Mouse (Mus musculus) gastrocnemius, postnatal 14 days (tissue): Measurements from ENCODE around the gene Gpx3. TPM values are rescaled to one million over a fixed set of nuclear protein-coding genes. Genes with fewer than 3 reads are reported as not detected.
"Not testable (repeated sequence)": the region's sequence is repeated elsewhere in the genome, so short reads cannot be mapped to it uniquely, and the experiment has no call there.

Experiments
- DNase-seq: peaks from one replicate; pipeline ENCODE4 v3.0.0; 2021; ENCODE audit warnings: mixed read lengths
- intact Hi-C: fragments of 180-260 bp; cut with DNase I; formaldehyde crosslinking; loops from one replicate; pipeline ENCODE4 v1.15.1; 2025; ENCODE audit warnings: low total_unique reads
- long read RNA-seq, 2 experiments: library from polyadenylated mRNA; stranded (forward); transcript quantifications; one replicate each; pipeline ENCODE4 v2.0.0; 2021
- total RNA-seq, 2 experiments: library from RNA; stranded (reverse); gene quantifications; 2 replicates each; pipeline ENCODE4 v1.2.3; 2021

The Gpx3 gene
- total RNA-seq = 10 to 100 TPM; 19.0 to 22.6 TPM
- long read RNA-seq, experiment 1, transcript Gpx3-201 (5 exons, 1,594 nt) = major isoform, 39 of 45 reads
- long read RNA-seq, experiment 1, partial matches to known transcripts = 5 of 45 reads
- long read RNA-seq, experiment 1, other reads (novel, unspliced or antisense) = 1 of 45 reads
- long read RNA-seq, experiment 2, transcript Gpx3-201 (5 exons, 1,594 nt) = major isoform, 53 of 59 reads
- long read RNA-seq, experiment 2, partial matches to known transcripts = 6 of 59 reads
- long read RNA-seq, experiment 2, other reads (novel, unspliced or antisense) = 0 of 59 reads

DNA sequence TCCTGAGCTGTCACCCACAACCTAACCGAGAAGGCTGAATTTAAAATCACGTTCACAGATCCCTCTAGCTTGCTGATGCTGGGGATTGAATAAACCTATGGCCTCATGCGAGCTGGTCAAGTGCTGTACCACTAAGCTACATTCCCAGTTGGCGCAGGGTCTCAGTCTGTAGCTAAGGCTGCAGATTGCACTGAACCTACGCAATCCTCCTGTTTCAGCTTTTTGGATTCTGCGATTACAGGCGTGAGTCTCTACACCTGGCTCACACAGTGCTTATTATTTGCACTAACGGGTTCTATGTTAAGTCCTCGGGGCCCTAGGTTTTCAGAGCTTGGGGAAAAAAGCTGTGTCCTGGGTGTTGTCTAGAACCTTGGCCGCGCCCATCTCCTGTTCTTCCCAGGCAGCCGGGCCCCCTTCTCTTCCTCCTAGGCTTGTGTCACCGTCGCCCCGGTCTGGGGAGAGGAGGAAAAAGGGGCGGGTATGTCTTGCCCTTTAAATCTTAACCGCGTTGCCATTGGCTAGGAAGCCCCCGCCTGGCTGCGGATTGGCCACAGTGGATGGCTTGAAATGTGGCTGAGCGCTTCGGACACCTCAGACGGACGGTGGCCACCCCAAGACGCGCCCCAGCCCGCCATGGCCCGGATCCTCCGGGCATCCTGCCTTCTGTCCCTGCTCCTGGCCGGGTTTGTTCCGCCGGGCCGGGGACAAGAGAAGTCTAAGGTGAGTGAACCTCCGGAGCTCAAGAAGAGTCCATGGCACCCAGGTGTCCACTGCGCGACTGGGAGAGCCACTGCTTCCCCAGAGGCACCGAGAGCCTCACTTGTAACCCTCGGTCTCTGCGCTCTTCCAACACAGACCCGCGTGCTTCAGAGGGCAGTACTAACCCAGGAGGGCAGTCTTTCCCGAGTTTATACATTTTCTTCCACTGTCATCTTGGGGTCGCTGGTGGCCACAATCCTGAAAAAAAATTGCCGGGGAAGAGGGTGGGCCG, at the start of gene Gpx3:
Gene Gpx3, plus strand, starts transcription at position 121 of the 991 bp plus-strand sequence.
- DNase-seq = peak; percentile 78
- intact Hi-C loops = no loop called here

DNA sequence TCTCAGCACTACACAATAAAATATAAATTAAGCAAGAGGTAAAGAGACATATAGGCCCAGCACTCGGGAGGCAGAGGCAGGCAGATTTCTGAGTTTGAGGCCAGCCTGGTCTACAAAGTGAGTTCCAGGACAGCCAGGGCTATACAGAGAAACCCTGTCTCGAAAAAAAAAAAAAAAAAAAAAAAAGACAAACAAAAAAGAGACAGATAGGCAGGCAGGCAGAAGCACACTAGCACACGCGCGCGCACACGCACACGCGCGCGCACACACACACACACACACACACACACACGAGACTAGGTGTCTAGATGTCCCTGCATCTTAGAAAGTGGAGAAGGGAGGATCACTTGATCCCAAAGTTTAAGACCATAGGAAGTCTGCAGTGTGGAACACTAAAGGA, 43.4 kb upstream of the Gpx3 start:
- DNase-seq, intact Hi-C loops: not testable (repeated sequence)

GRCm38 (mm10) chr11:54859322-54860165, 42.7 kb upstream of the Gpx3 start:
- no peak for DNase-seq
- intact Hi-C loops = loop anchor here (5.0 kb wide), 1 partner anchor 157 kb away; no protein-coding TSS in a partner anchor

DNA sequence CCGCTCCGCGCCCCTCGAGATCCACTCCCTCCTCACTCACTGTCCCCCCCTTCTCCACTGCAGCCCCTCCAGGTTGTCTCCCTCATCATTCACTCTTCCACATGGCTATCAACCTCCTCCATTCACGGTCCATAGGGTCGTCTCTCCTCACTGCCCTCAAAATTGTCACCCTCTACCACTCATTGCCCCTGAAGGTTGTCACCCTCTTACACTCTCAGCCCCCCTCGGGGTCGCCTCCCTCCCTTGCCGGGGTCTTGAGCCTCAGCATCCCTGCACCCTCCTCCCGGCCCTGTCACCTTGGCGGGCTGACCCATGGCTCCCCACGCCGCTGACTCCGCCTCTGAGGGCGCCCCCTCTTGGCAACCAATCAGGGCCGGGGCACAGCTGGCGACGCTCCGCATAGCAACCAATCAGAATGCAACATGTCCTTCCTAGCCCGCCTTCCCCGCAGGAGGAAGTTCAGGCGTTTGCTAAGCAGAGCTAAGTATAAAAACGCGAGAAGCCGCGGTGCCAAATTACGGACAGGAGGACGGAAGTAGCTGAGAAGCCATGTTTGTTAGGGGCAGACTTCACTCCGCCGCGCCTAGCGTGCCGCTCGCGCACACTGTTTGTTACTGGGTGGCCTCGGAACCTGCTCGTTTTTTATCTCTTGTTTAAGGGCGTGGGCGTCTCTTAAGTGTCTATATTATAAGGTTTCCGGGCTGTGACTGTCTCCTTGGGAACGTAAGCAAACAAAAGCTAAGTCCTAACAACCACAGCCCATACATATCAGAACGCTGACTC, 41.8 kb upstream of the Gpx3 start, which contains the start of gene Lyrm7:
Gene Lyrm7, minus strand, starts transcription at position 661 of the 783 bp plus-strand sequence.
- intact Hi-C loops = loop anchor here (5.0 kb wide), 1 partner anchor 158 kb away; no protein-coding TSS in a partner anchor
- DNase-seq = peak; percentile 97

DNA sequence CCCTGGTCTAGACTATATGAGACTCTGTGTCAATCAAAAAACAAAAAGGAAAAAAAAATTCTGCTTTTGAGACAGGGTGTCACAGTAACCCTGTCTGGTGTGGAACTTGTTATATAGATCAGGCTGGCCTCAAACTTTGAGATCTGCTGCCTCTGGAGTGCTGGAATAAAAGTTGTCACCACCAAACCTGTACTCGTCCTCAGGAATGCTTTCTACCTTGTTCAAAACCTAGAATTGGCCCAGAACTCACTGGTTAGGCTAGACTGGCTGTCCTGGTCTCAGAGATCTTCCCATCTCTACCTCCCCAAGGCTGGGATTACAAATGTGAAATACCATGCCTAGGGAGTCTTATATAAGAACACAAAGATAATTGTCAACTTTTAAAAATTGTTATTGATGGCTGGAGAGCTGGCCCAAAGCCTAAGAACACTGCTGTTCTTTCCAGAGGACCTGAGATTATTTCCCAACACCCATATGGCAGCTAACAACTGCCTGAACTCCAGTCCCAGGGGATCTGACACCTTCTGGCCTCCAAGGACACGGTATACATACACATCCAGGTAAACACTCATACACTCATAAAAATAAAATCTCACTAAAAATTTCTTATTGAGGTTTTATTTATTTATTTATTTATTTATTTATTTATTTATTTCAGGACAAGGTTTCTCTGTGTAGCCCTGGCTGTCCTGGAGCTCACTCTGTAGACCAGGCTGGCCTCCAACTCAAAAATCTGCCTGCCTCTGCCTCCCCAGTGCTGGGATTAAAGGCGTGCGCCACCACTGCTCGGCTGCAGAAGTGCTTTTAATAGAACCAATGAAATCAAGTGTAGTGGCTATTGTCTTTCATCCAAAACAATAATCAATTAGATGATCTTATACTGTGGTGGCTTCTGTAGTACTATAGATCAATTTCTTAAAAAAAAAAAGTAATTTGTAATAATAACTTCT, 40.5 kb upstream of the Gpx3 start:
- intact Hi-C loops = loop anchor here (5.0 kb wide), 1 partner anchor 159 kb away; no protein-coding TSS in a partner anchor
- DNase-seq = no peak

DNA sequence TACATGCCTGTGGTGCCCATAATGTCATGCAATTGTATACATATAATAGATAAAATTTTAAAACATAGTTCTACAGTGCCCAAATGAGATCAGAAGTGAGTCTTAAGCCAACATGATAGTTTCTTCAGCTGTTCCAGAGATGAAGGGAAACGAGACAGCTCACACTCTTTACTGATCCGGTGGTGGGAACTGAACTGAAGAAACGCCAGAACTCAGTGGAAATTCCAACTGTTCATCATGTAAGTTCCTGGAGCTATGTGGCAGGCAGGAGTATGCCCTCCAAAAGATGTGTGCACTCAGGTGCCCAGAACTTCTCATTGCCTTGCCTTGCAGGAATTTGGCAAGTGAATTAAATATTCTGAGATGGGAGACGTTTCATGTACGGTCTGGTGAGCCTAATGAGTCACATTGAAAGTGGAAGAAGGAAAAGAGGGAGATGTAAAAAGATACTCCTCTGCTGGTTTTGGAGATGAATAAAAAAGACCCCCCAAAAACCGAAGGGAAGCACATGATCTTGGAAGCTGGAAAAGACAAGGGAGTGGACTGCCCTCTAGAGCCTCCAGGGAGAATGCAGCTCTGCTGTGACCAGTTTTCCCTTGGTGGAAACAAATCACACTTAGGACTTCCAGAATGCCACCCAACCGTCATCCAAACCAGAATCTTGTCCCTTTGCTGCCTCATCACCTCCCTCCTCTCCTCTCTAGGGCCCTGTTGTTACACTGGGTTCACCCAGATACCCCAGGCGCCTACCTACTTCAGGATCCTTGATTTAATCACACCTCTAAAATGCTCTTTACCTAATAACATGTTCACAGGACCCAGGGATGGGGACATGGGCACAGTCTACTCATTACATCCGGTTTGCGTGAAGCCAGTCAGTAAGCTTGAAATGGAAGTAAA, 39.4 kb upstream of the Gpx3 start:
- intact Hi-C loops = loop anchor here (5.0 kb wide), 1 partner anchor 161 kb away; no protein-coding TSS in a partner anchor
- DNase-seq = peak; percentile 35

DNA sequence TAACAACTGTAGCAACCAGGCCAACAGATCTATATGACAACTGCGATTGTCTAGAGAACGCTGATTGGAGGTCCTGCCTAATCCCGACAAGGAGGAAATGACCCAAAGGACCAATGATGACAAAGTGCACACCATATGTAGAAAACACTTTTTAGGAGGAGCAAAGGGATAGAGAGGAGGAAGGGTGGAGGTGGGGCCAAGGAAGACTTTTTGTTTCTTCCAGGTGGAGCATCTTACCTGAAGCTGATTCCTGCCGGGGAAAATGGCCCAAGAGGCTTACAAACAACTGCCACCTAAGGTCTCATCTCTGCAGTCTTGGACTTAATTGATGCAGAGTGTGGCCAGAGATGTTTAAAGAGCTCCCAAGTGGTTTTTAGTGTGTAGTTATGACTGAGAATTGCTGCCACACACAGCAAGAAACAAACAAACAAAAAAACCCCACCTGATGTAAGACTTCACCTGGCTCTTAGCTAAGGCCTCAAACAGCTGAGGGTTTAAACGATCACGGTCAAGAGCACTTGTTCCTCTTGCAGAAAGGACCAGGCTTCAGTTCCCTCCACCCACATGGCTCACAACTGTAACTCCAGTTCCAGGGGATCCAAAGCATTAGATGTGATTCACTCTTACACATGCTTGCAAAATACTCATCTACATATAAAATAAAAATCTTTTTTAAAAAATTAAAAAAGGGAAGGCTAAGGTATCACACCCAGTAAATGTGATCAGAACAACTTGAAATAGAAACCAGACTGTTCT, 36.7 kb upstream of the Gpx3 start:
- DNase-seq = no peak
- intact Hi-C loops = no loop called here

DNA sequence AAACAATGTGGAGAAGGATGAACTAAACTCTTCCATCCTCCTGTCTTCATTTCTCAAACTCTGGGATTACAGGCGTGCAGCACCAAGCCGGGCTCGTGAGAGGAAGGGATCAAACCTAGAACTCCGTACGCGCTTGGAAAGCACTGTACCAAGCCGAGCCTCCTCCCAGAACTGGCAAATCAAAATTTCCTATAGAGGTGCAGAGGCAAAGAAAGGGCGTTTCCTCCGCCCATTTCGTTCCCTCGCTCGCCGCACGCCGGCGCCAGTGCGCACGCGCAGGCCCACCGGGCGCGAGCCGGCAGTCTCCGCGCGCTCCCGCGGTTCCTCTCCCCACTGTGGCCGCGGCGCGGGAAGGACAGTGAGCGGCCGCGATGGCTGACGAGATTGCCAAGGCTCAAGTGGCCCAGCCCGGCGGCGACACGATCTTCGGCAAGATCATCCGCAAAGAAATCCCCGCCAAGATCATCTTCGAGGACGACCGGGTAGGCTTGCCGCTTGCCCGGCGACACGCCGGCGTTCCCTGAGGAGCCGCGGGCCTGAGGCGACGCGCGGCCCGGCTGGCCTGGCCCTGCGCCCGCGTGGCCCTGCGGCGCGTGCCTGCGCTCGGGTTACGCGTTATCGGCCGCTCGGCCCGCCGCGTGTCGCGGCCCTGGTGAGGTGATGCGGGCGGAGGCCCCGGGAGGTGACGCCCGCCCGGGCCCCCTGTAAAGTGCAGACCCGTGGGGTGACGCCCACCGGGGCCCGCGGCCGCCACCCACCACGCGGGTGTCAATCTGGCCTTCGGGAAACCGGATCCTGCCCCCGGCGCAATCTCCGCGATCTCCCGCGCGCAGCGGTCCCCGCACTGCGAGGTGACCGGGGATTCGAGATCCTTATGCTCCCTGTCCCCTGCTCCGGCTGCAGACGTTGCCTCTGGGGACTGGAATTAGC, 35.9 kb upstream of the Gpx3 start, which contains the start of gene Hint1:
Gene Hint1, plus strand, starts transcription at position 265 of the 930 bp plus-strand sequence.
- peak; percentile 91 for DNase-seq
- intact Hi-C loops = no loop called here

DNA sequence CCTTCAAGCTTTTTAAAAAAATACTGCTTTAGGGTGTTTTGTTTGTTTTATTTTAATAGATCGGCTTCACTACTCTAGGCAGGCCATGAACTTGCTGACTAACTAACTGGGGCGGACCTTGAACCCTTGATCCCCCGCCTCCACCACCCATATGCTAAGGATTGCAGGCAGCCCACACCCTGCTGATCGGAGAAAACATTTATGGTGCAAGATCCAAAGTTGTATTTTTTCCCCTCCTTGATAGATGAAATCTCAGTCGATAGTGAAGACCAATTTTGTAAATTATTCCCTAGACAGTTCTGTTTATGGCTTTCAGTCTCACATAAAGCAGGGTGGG, 35.2 kb upstream of the Gpx3 start:
- DNase-seq = no peak
- intact Hi-C loops = no loop called here

DNA sequence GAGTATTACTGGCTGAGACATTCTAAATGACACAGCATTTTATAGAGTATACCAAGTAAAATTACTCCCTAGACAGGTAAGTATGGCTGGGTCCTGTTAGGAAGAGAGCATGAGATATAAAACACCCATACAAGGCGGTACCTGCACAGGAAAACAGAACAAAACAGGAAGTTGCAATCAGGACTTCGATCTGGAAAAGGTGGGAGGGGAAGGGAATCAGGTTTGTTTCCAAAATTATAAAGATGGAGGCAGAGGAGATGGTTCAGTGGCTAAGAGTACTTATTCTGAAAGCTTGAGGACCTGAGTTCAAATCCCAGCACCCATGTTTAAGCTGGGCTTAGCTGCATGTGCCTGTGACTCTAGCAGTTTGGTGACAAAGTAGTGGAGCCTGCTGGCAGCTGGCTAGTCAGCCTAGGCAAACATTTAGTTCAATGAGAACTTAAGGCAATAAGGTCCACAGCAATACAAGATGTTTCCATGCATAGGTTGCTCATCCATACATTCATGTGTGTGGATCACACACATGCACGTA, 34.3 kb upstream of the Gpx3 start:
- intact Hi-C loops = no loop called here
- DNase-seq = no peak

GRCm38 (mm10) chr11:54868445-54868844, 33.8 kb upstream of the Gpx3 start:
- no peak for DNase-seq
- intact Hi-C loops = no loop called here

DNA sequence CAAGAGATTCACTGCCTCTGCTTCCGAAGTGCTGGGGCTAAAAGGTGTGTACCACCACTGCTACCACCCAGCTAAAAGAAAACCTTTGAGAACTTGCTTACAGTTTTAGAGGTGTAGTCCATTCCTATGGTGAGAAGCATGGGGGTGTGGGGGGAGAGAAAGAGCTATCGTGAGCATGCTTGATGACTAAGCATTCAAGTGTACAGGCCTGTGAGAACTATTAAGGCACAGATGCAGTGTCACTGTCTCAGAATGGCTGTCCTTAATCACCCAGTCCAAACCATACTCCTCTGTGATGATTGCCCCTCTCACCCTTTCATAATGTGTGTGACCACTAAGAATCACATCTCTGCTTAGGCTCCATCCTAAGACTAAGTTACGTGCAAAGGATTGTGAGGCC, 32.9 kb upstream of the Gpx3 start:
- no peak for DNase-seq
- intact Hi-C loops = no loop called here

DNA sequence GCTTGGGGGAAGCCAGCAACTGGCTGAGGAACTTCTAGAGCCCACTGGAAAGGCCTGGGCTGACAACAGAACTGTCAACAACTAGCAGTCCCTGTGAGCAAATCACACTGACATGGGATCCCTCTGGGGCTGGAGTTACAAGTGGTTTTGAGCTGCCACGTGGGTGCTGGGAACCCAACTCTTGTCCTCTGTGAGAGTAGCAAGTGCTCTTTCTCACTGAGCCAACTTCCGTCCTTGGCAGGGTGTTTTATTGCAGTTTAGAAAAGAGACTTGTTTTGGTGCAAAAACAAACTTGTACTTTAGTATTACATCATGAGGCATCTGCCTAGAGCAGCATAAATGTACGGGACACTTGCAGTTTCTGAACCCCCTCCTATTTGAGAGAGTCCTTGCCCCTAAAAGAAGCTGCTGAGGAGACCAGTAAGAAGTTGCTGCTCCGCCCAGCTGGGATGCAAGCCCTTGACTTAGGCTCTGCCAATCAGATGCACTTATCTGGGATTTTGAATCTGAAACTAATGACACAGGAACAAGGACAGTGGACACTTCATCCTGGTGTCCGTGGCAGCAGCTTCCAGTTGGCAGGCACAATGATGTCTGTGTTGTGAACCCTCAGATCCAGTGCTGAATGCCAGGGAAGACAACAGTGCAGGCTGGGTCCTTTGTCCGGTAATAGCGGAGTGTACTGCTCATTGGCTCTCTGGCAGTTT, 30.3 kb upstream of the Gpx3 start:
- peak; percentile 32 for DNase-seq
- intact Hi-C loops = no loop called here

DNA sequence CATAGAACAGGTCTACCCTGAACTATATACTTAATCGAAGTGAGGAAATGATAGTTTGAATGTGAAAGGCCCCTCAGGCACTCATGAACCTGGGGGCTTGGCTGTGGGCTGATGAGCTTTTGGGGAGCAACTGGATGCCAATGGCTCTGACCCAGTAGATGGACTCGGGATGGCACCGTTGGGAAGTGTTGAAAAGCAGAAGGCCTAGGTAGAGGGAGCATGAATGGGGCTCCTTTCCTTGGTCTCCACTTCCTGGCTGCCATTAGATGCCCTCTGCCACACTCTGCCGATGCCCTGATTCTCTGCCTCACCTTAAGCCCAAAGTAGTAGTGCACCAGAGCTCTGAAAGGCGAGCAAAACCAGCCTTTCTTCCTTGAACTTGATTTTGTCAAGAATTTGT, 26.2 kb upstream of the Gpx3 start:
- intact Hi-C loops = loop anchor here (5.0 kb wide), 1 partner anchor 111 kb away; no protein-coding TSS in a partner anchor
- no peak for DNase-seq
